Mouse (Mus musculus): ENCODE data around the gene Parp8.

Parp8 gene

DNA sequence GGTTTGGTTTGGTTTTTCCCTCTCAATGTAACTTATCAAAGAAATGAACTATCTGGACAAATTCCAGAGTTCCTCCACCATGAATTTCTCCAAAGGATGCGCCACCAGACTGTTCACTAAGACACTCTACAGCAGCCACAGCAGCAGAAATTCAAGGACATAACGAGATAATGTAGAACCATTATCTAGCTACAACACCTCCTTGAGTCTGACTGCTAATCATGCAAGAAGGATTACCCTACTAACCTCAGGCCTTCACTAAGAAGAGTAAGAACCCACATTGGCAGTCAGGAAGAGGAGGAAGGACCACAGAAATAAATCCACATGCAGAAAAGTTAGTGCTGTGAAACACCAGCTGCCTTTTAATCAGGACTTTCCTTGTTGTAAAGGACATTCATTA, 11.8 kb downstream of the Parp8 start:
- DNase-seq: no peak

DNA sequence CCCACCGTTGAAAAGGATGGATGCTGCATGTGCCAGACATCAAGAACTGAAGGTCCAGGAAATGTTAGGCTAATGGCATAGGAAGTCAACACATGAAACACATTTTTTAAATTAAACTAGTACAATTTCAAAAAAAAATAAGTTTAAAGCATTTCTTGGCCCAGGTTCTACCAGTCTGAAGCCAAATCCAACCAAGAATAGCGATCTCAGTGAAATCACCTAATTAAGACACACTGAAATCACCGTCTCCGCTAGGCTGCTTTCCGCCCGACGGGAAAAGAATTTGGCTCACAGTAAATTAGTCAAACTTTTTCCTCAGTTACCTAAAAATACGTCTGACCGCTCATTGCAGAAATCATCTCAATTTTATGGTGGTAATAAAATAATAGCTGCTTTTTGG, 13.3 kb downstream of the Parp8 start:
- DNase-seq: no peak

DNA sequence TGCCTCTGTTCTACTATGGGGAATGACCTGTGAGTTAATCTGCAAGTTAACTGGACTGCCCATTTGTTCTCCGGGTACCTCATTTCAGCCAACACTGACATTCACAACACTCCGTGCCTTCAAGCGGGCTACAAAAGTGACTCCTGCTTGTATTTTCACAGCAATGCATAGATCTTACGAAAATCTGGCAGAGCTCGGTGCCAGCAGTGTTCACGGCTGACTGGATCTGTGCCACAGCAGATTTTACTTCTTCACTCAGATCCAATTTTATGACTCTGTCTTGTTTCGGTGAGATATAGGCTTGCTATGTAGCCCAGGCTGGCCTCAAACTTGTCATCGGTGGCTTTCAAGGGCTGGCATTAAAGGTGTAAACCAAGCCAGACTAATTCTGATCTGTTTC, 15.2 kb downstream of the Parp8 start:
- DNase-seq: no peak

GRCm38 (mm10) chr13:117008021-117009015, 17.0 kb downstream of the Parp8 start:
- DNase-seq: no peak

DNA sequence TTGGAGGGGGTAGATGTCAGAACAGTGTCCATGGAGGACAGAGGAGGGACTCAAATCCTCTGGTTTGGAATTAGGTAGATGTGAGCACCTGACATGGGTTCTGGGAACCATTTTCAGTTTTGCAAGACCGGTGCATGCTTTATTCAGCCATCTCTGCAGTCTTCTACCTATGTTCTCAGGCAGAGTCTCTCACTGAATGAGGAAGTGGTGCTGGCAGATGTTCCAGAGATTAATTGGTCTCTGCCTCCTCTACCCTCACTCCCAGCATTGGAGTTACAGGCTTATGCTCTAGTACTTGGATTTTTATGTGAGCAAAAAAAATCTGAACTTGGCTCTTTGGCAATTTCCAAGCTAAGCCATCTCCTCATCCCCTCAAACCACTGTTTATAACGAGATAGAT, 17.8 kb downstream of the Parp8 start:
- no peak for DNase-seq

DNA sequence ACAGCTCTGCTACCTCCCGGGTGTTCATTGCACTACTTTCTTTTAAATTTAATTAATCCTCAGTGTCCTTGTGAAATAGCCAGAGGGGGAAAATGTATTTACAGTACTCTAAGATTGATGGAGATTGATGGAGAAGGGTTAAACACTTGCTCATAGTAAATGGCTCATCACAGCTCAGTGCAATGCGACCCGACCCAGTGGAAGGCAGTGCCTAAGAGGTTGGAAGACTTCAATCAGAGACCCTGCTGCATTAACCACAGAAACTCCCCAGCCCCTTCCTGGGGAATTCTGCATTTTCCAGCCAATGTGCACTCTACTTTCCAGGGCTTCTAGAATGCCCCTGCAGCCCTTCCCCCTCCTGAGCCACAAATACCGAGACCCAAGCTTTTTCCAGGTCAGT, 18.7 kb downstream of the Parp8 start:
- DNase-seq: no peak

- no peak for DNase-seq
Measured at GRCm38 (mm10) chr13:117000493-117000892, 24.8 kb downstream of the Parp8 start.

DNA sequence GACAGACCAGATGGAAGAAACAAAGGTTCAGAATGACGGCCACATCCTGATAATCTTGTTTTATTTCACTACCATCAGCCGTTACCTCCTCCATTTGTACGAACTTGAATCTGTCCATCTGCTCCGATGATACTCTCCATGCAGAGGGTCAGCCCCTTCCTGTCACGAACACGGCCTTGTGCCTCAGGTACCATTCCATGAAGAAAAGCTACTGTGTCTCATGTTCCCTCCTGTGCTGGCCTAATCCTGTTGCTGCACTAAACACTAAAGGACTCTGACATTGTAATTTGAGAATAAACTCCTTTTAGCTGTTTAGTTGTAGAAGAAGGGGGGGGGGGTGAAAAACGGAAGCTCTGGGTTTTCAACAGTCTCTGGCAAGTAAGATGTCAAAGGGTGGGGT, 33.8 kb downstream of the Parp8 start:
- no peak for DNase-seq

DNA sequence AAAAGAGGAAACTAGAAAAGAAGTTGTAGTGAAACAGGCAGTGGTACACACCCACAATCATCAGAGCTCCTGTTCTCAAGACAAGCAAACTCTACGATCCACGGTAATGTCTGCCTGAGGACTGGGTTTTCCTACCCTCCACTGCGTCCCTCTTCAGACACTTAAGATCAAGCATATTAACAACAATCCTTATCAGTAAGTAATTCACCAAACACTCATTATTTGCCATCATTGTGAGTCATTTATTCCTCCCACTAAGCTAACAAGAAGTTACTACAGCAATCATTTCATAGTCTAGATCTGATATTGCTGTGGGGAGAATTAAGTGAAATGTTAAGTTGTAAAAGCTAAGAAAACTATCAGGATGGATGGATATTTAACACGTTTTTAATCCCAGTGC, 35.0 kb downstream of the Parp8 start:
- DNase-seq: no peak

DNA sequence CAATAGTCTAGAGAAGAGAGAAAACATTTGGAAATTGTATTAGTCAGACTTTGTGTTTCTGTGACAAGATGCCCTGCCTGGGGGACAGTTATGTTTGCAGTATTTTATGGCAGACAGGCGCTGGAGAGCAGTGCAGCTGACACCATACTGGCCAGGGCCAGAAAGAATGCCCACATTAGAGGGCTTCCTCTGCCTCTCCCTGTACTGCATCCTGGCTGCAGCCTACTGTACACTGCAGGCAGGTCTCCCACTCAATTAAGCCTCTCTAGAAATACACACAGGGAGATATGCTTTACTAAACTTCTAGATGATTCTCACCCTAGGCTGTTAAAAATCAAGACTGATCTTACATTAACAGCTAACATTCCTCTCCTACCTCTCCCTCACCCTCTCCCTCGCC, 36.6 kb downstream of the Parp8 start:
- DNase-seq: no peak

DNA sequence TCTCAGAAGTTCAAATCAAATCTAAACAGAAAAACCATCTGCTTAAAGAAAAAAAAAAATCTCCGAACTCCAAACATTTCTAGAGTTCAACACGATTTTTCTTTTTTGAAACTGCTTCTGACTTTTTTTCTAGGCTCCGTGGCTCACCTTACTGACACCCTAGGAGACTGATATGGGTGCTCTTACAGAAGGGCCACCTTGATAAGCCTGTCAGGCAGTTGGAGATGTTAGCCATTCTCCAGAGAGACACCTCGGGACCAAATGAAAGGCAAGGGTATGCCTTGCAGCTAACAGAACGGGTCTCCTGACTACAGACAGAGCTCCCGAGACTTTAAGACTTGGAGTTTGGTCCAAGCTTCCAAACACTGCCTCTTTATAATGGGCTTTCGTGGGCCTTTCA, 37.1 kb downstream of the Parp8 start:
- DNase-seq: no peak

- no peak for DNase-seq
Measured at GRCm38 (mm10) chr13:116987284-116987683, 38.1 kb downstream of the Parp8 start.

- DNase-seq: no peak
Measured at GRCm38 (mm10) chr13:116986658-116987057, 38.7 kb downstream of the Parp8 start.

- no peak for DNase-seq
Measured at GRCm38 (mm10) chr13:116974081-116974860, 51.1 kb downstream of the Parp8 start.

- no peak for DNase-seq
Measured at GRCm38 (mm10) chr13:116973491-116973890, 51.8 kb downstream of the Parp8 start.

DNA sequence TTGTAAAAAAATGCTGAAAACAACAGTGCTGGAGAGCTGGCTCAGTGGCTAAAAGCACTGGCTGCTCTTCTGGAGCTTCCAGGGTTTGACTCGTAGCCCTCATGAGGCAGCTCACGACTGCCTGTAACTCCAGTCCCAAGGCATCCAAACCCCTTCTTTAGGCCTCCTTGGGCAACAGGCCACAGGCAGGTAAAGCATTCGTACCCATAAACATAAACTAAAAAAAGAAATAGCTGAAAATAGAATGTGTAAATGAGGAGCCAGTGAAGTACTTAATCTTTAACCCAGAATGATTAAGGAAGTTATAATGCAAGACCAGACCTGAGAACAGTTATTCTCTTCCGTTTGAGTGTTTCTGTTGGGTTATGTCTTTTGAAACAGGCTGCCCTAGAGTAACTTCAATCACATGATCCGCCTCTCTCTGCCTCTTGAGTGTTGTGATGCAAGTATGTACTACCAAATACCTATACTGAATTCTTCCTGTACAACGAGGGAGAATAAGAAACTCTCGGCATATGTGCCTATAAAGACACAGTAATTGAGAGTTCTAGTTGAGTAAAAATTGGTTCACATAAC, 53.2 kb downstream of the Parp8 start:
- DNase-seq: no peak

DNA sequence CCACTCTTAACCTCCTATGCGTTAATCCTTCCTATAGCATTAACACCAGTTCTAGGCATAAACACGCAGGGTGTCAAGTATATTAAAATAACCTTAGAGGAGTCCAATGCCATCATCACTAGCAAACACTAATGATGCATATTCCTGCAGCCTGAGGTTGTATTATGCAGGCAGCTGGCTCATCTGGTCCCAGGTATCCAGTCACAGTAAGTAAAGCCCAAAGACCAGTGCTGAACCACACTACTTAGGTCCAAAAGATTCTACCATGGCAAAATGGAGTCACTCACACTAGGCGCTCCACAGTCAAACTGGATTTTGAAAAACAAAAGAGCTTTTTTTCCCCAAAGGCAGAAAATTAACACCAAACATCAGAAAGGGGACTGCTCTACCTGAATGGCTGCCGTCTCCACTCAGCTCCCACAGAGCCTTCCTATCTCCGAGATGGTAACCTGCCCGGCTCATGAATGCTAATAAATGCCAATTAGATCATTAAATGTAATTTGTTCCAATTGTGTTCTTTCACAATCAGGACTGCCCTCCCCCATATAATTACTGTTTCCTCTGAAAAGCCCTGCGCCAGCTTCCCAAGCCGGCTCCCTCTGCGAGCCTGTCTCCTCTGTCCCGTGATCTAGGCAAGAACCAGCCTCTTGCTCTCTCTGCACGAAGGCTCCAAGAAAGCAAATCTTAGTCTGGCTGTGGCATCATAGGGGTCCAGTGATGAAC, 54.5 kb downstream of the Parp8 start:
- DNase-seq: no peak

DNA sequence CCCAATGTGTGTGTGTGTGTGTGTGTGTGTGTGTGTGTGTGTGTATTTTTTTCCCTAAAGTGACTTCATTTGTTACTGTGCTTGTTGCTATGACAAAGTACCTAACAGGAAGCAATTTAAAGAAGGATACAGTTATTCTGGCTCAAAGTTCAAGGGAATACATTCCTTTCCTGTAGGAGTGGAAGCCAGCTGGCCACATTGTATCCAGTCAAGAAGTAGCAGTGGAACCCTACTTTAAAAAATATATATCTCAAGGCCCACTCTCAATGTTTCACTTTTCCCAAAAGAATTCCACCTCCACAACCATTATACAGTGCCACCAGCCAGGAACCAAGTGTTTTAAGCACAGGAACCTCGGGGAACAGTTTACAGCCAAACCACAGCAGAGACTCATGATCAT, 55.7 kb downstream of the Parp8 start:
- no peak for DNase-seq

- DNase-seq: no peak
Measured at GRCm38 (mm10) chr13:116968906-116969305, 56.4 kb downstream of the Parp8 start.

GRCm38 (mm10) chr13:116967459-116967858, 57.9 kb downstream of the Parp8 start:
- DNase-seq: no peak

DNA sequence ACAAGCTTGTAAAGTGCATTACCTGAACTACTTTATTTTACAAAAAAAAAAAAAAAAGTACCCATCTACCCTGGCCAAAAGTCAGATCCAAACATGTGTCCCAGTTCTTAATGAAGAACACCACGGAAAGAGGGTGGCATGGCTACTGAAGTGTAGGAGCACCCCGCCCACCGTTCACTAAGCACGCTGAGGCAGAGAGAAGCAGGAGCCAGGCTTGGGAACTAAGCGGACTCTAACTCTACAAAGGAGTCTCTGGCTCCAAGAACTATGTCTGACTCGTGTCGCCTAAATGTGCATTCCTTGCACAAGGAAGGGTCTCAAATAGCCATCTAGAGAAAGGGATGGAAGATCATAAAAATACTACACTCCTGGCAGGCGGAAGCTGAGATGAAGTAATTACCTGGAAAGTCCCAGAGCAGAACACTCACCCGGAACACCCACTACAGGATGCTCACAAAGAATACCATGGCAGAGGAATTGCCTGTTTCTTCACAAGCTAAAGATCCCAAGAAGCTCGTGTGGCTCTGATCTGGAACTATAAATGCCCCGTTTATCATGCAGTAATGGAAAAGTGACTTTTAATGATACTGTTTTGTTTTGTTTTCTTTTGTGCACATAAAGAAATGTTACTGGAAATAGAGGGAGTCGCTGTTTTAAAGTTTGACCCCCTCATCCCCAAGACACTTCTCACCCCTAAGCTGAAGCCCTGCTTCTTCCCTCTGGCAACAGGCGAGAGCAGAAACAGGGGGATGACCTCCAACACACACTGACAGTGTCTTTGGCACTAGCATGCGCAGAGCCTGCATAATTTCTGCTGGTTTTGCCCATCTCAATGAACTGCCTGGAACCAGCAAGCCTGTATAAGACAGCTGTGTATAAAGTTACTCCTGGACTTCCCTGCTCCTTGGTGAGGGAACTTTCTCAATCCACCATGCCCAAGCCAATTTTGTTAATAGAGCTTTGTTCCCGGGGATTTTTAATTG, 62.6 kb downstream of the Parp8 start:
- DNase-seq: no peak

Data from B cell, adult 2 months (primary cell).